Mouse (Mus musculus) gonadal fat pad, adult 2 months (tissue): ENCODE results near the gene G430095P16Rik. TPM values are rescaled to one million over a fixed set of nuclear protein-coding genes. Genes with fewer than 3 reads are reported as not detected.

Experiments used
- DNase-seq: peaks from one replicate; pipeline ENCODE4 v3.0.0-alpha.2; 2012; ENCODE audit warnings: low read depth
- polyA plus RNA-seq: library from polyadenylated mRNA; depleted of rRNA; stranded (reverse); fragments of >200 nt; gene quantifications from 2 replicates; pipeline ENCODE4 v1.2.3, GENCODE M21; 2012; rRNA removed

Gene G430095P16Rik
- 1.1 and 2.1 TPM in 2 replicates for polyA plus RNA-seq

GRCm38 (mm10) chr8:84722850-84723570 lies at the start of gene G430095P16Rik:
Gene G430095P16Rik, plus strand, starts transcription at chr8:84723007.
- DNase-seq: no peak

DNA sequence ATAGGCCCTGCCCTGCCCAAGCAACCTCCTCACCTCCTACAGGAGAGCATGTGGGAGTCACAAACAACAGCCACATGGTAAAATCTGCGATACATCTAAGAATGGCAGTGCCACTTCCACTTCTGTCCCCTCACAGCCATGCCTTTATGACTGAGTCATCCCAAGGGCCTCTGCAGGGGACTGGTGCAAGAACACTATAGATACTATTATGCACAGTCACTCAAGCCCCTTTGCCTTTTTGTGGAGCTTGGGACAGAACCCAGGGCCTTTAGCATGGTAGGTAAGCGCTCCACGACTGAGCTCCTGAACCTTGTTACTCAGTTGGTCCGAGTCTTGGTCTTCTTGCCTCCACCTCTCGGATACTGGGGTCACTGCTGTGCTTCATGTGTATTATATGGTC lies 45.5 kb upstream of the G430095P16Rik start:
- DNase-seq: no peak

- no peak for DNase-seq
Observed at GRCm38 (mm10) chr8:84681476-84681875, 41.3 kb upstream of the G430095P16Rik start.

- no peak for DNase-seq
Observed at GRCm38 (mm10) chr8:84682257-84682656, 40.5 kb upstream of the G430095P16Rik start.

DNA sequence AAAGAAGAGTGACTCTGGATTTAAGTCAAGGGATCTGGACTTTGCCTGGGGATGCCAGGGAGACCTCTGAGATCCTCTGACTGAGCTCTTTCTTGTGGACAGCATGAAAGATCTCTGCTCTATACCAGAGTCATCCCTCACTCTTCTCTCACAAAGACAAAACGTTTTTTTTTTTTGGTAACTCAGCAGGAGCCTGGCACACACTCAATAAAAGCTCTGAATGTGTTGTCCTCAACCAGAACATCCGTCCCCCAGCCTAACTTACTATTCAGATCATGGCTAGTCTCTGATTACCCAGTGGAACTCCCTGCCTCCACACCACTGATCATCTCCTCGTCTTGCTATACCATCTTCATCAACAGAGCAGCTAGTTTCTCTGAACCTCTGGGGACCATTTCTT lies 38.3 kb upstream of the G430095P16Rik start:
- no peak for DNase-seq

DNA sequence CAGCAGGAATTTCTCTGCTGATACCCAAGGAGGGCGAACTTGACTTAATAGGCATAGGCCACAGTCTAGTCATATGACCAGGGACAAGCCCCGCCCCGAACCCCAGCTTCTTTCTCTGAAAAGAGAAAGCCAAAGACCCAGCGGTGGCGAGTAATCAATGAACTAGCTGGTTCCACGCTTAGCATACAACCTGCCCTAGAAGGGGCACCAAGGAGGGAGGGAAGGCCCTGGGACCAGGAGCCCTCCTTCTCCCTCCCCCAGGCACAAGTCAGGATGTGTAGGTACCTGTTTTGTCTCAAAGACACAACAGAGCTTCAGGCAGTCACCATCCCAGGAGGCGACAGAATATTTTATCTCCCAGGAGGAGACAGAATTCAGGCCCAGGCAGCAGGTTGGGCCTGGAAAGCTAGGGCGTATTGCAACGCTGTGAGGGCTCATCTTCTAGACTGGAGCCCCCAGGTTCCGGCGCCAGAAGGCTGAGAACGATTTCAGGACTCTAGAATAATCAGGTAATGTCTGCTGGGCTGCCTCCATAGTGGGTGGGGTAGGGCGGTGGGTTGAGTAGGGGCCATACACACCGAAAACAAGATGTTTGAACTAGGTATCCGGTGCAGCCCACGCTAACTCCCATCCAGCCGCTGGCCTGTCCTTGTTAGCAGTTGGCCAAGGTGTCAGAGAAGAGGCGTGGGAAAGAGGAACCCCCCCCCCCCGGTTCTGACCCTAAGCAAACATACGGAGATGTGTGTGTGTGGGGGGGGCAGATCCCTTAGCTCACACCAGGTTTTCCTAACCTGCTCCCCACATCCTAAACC lies 36.4 kb upstream of the G430095P16Rik start, which contains the start of gene Trmt1:
TSS of gene Trmt1 (plus strand) at position 117 of the 812 bp plus-strand sequence.
- no peak for DNase-seq

DNA sequence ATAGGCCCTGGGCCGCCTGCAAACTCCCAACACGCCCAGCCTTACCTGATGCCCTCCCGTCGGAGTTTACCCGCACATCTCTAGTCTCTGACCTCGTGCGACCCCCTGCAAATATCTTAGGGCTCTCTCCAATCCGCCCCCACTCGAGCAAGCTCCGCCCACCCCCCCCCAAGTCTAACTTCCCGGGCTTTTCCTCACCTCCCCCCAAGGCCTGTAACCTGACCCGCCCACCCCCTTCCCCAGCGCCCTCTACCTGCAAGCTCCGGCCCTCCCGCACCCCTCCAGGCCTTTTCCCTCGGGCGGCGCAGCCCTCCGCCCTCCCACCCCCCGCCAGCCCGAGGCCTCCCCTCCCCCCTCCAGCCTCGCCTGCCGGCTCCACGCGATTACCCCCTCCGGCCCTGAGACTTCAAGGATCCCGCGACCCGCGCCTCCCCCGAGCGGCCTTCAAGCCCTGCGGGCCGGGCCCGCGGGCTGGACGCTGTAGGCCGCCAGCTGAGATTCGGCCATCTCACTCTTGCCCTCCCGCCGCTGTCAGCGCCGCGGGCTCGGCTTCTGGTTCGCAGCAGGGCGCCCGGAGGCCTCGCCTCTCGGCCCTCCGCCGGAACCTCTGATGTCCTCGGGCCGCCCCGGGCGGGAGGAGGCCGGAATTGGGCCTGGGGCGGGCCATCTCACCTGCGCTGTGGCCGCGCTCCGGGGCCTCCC lies 35.7 kb upstream of the G430095P16Rik start:
- DNase-seq: no peak

GRCm38 (mm10) chr8:84687705-84688100 lies 35.1 kb upstream of the G430095P16Rik start, which contains the start of gene Nacc1:
Gene Nacc1, minus strand, starts transcription at chr8:84687862.
- no peak for DNase-seq

DNA sequence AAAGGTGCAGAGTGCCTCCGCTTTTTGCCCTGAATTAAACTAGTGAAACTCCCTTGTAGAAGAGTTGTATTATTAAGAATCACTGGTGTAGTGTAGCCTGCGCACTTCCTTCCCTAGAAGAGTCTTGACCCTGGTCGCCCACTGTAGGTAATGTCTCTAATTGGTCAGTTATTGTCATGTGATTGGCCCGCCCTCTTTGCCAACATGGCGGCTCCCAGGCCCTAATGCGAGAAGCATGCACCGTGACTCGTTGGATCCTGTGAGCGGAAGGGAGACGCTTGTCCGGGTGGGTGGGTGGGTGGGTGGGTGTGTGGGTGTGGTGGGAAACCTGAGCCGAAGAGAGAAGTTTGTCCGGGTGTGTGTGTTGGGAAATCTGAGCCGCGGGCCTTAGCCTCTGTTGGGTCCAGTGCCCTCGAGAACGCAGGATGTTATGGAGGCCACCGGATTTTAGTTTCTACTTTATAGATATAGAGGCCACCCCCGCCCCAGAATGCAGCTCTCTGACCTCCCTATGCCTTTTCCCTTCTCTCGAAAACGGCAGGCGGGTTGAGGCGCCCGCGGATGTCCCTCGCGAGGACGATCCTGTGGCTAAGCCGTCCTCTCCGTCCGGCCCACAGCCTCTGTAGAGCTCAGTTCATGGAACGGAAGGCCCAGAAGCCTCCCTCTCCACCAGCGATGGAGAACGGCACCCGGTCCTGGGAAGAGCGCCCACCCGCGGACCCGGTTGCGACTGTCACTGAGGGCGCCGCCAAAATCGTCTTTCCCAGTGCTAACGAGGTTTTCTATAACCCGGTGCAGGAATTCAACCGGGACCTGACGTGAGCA lies 33.5 kb upstream of the G430095P16Rik start:
- DNase-seq: no peak

GRCm38 (mm10) chr8:84693332-84693731 lies 29.5 kb upstream of the G430095P16Rik start:
- DNase-seq: no peak

- no peak for DNase-seq
Observed at GRCm38 (mm10) chr8:84695140-84695539, 27.7 kb upstream of the G430095P16Rik start.

GRCm38 (mm10) chr8:84697166-84698130 lies 25.4 kb upstream of the G430095P16Rik start:
- DNase-seq: no peak

DNA sequence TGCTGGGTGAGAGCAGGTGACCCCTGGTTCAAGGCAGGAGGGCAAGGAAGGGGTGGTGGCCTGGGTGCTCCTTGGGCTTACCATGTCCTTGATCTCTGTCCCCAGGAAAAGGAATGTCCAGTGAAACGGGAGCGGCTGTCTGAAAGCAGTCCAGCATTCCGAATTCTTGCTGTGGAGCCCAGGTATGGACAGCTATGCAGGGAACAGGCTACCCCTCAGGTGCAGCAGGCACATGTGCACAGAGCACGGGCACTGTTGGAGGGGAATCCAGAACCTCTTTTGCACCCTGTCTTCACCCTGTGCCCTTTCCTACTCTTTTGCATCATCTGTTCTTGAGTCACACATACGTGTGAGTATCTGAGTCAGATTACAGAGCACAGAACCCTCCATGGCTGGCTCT lies 24.5 kb upstream of the G430095P16Rik start:
- DNase-seq: no peak

- no peak for DNase-seq
Observed at GRCm38 (mm10) chr8:84698929-84699401, 23.8 kb upstream of the G430095P16Rik start.

GRCm38 (mm10) chr8:84699861-84700322 lies 22.9 kb upstream of the G430095P16Rik start:
- no peak for DNase-seq

- no peak for DNase-seq
Observed at GRCm38 (mm10) chr8:84700526-84700925, 22.3 kb upstream of the G430095P16Rik start.

GRCm38 (mm10) chr8:84700941-84701911 lies 21.6 kb upstream of the G430095P16Rik start, which contains the start of gene Lyl1:
Gene Lyl1, plus strand, starts transcription at chr8:84701457.
- no peak for DNase-seq

DNA sequence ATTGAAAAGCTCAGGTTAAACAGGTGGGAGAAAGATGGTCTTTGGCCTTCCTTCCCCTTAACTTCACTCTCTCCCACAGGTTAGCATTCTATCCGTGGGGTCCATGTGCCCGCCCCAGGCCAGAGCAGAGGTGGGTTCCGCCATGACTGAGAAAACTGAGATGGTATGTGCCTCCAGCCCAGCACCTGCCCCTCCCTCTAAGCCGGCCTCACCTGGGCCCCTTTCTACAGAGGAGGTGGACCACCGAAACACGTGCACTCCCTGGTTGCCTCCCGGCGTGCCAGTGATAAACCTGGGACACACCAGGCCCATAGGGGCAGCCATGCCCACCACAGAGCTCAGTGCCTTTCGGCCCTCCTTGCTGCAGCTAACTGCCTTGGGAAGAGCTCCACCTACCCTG lies 20.2 kb upstream of the G430095P16Rik start:
- DNase-seq: no peak
